In genomic region chr8:70476333-70477268, GRCm38 (mm10) we compare ENCODE assay signal across 8 mouse cellular contexts. TPM values are rescaled to one million over a fixed set of nuclear protein-coding genes. Genes with fewer than 3 reads are reported as not detected.
A peak's percentile ranks its signal among the peaks of the same experiment; 100 is the strongest.
DNase-seq lines count a peak whose midpoint lies in the region; ATAC-seq and TF ChIP-seq lines count a peak whose summit lies in the region.

TSS of gene Klhl26 (minus strand) at chr8:70476968.

- H3K9ac ChIP-seq in heart, embryonic 12.5 days: peak within 1 kb of the TSS; percentile 95
- peak within 1 kb of the TSS; percentile 89 for H3K9ac ChIP-seq in kidney, postnatal 0 days (ENCODE audit: low read depth, low read length)
- peak within 1 kb of the TSS; percentile 91 for H3K9ac ChIP-seq in liver, embryonic 11.5 days (ENCODE audit: low read depth, low read length)
- peak within 1 kb of the TSS; percentile 92 for H3K9ac ChIP-seq in stomach, embryonic 14.5 days (replicated peaks; ENCODE audit: low read depth, low read length)

- H3K27ac ChIP-seq in heart, embryonic 12.5 days (ENCODE audit: poor library complexity, severe bottlenecking): peak within 1 kb of the TSS; percentile 62; the same call in 1 of the 2 replicates
- peak within 1 kb of the TSS; percentile 55 for H3K27ac ChIP-seq in kidney, postnatal 0 days
- H3K27ac ChIP-seq in liver, embryonic 11.5 days (ENCODE audit: low read depth, low read length): peak within 1 kb of the TSS; percentile 70
- peak within 1 kb of the TSS; percentile 44; the same call in 1 of the 2 replicates for H3K27ac ChIP-seq in stomach, embryonic 14.5 days (ENCODE audit: low read length)

- peak within 1 kb of the TSS; percentile 93 for H3K4me3 ChIP-seq in heart, embryonic 12.5 days
- H3K4me3 ChIP-seq in kidney, postnatal 0 days (replicated peaks; ENCODE audit: low read depth, low read length): peak within 1 kb of the TSS; percentile 76
- H3K4me3 ChIP-seq in liver, embryonic 11.5 days (ENCODE audit: low read depth, low read length): peak within 1 kb of the TSS; percentile 75
- H3K4me3 ChIP-seq in stomach, embryonic 14.5 days (ENCODE audit: low read depth, low read length): peak within 1 kb of the TSS; percentile 92

- peak; percentile 87 for ATAC-seq in erythroid progenitor cell, adult 5-6 weeks (replicated peaks; ENCODE audit: low FRiP score, poor library complexity, severe bottlenecking)
- ATAC-seq in heart, embryonic 12.5 days (ENCODE audit: insufficient number of reproducible peaks, low FRiP score): peak; percentile 93
- peak; percentile 92 for ATAC-seq in kidney, postnatal 0 days (replicated peaks; ENCODE audit: low FRiP score, low read depth)
- peak; percentile 92 for ATAC-seq in liver, embryonic 11.5 days (replicated peaks; ENCODE audit: low FRiP score)
- peak; percentile 90 for ATAC-seq in stomach, embryonic 14.5 days (ENCODE audit: insufficient number of reproducible peaks, insufficient read depth, low FRiP score, low read depth)

- TF ChIP-seq CTCF in kidney, postnatal 0 days (IDR thresholded peaks at IDR 0.05; ENCODE audit: low read depth): no peak

- WGBS in heart, embryonic 12.5 days: under 1% methylated on average over 53 of the region's 53 CpGs
- under 1% methylated on average over 53 of the region's 53 CpGs for WGBS in kidney, postnatal 0 days
- WGBS in liver, embryonic 11.5 days: under 1% methylated on average over 53 of the region's 53 CpGs
- under 1% methylated on average over 53 of the region's 53 CpGs for WGBS in stomach, embryonic 14.5 days

- peaks cover 19% of the 10 kb centered on the region for H3K4me1 ChIP-seq in heart, embryonic 12.5 days (replicated peaks)
- H3K4me1 ChIP-seq in kidney, postnatal 0 days (replicated peaks; ENCODE audit: insufficient read depth, low read length): 0 out of 2 replicates have a peak, but pooled peaks cover 7% of the 10 kb centered on the region
- H3K4me1 ChIP-seq in liver, embryonic 11.5 days (replicated peaks; ENCODE audit: control insufficient read depth, insufficient read depth, low read length): peaks cover 20% of the 10 kb centered on the region
- H3K4me1 ChIP-seq in stomach, embryonic 14.5 days (ENCODE audit: control insufficient read depth, insufficient read depth, low read length): peaks cover 14% of the 10 kb centered on the region; the same call in 1 of the 2 replicates

- peaks cover 30% of the 10 kb centered on the region for H3K27me3 ChIP-seq in heart, embryonic 12.5 days (replicated peaks)
- H3K27me3 ChIP-seq in kidney, postnatal 0 days (ENCODE audit: insufficient read depth, low read length): no peaks in the 10 kb centered on the region
- H3K27me3 ChIP-seq in liver, embryonic 11.5 days (replicated peaks; ENCODE audit: control insufficient read depth, insufficient read depth, low read length): peaks cover 12% of the 10 kb centered on the region; the same call in 1 of the 2 replicates
- H3K27me3 ChIP-seq in stomach, embryonic 14.5 days (ENCODE audit: control insufficient read depth, insufficient read depth, low read length): no peaks in the 10 kb centered on the region

- DNase-seq in CD4-positive helper T cell, adult 2 months (ENCODE audit: low read depth, low spot score): peak; percentile 95
- peak; percentile 81 for DNase-seq in brain, embryonic 18.5 days (ENCODE audit: low read depth, low spot score)
- DNase-seq in kidney, postnatal 0 days (ENCODE audit: low spot score): peak; percentile 98
- DNase-seq in liver, embryonic 11.5 days (ENCODE audit: low spot score): peak; percentile 98
- peak; percentile 96 for DNase-seq in naive thymus-derived CD4-positive, alpha-beta T cell, adult 2 months (ENCODE audit: low read depth)

- no peaks in the 10 kb centered on the region for H3K9me3 ChIP-seq in heart, embryonic 12.5 days (replicated peaks)
- no peaks in the 10 kb centered on the region for H3K9me3 ChIP-seq in kidney, postnatal 0 days (replicated peaks; ENCODE audit: low read length)
- H3K9me3 ChIP-seq in liver, embryonic 11.5 days (ENCODE audit: control insufficient read depth, low read length): no peaks in the 10 kb centered on the region
- H3K9me3 ChIP-seq in stomach, embryonic 14.5 days (ENCODE audit: control insufficient read depth, low read depth, low read length): no peaks in the 10 kb centered on the region

- peaks cover 3% of the 10 kb centered on the region; the same call in 1 of the 2 replicates for H3K36me3 ChIP-seq in heart, embryonic 12.5 days
- no peaks in the 10 kb centered on the region for H3K36me3 ChIP-seq in kidney, postnatal 0 days (ENCODE audit: insufficient read depth, low read length)
- peaks cover 5% of the 10 kb centered on the region for H3K36me3 ChIP-seq in liver, embryonic 11.5 days (ENCODE audit: control insufficient read depth, insufficient read depth, low read length)
- H3K36me3 ChIP-seq in stomach, embryonic 14.5 days (ENCODE audit: control insufficient read depth, insufficient read depth, low read length): no peaks in the 10 kb centered on the region

- peak within 1 kb of the TSS; percentile 95 for H3K4me2 ChIP-seq in heart, embryonic 12.5 days
- peak within 1 kb of the TSS; percentile 83 for H3K4me2 ChIP-seq in kidney, postnatal 0 days (ENCODE audit: low read length)
- H3K4me2 ChIP-seq in liver, embryonic 11.5 days: peak within 1 kb of the TSS; percentile 95
- H3K4me2 ChIP-seq in stomach, embryonic 14.5 days (replicated peaks; ENCODE audit: low read depth, low read length): peak within 1 kb of the TSS; percentile 95

RNA-seq across cellular contexts. Expression of gene Klhl26, which starts in this region (rescaled TPM):
- total RNA-seq in erythroid progenitor cell, adult 5-6 weeks (2015; ENCODE audit: low replicate concordance): 5.0 and 10.1 TPM in 2 replicates
- 4.0 and 5.1 TPM in 2 replicates for total RNA-seq in erythroid progenitor cell, adult 5-6 weeks (2017; ENCODE audit: low replicate concordance)
- polyA plus RNA-seq in heart, embryonic 12.5 days (2016; fragmentation: Nextera tagmentation; extraction: Ambion mirVana): 12.6 and 14.0 TPM in 2 replicates
- 19.1 and 19.5 TPM in 2 replicates for polyA plus RNA-seq in kidney, postnatal 0 days (2015; fragmentation: Nextera tagmentation; extraction: Ambion mirVana)
- polyA plus RNA-seq in liver, embryonic 11.5 days (2014; fragmentation: Nextera tagmentation; extraction: Ambion mirVana): 13.0 and 16.8 TPM in 2 replicates
- polyA plus RNA-seq in stomach, embryonic 14.5 days (2014; fragmentation: Nextera tagmentation; extraction: Ambion mirVana): 20.9 and 22.1 TPM in 2 replicates

Comparison
In these comparisons a context has a peak if more than half of its experiments do, and no peak if none do; other contexts are left out.
1. Peak in every context shown above with its lines: DNase-seq, ATAC-seq, H3K4me3 ChIP-seq and H3K27ac ChIP-seq.